Mouse (Mus musculus): ENCODE data around the gene Wbp4. TPM values are rescaled to one million over a fixed set of nuclear protein-coding genes. Genes with fewer than 3 reads are reported as not detected.

Wbp4 gene
- polyA plus RNA-seq, 1 experiment from 2014 or later, result 38.0 TPM

GRCm38 (mm10) chr14:79518123-79518522 is 36.8 kb upstream of the Wbp4 start:
- Histone ChIP-seq H3K9me3 (no peaks in the 10 kb centered on the region), H3K9ac (no peak overlapping the region), H3K4me2 (no peak overlapping the region), H3K27me3 (no peaks in the 10 kb centered on the region), H3K4me1 (peaks cover 28% of the 10 kb centered on the region; the same call in 1 of the 2 replicates), H3K36me3 (no peaks in the 10 kb centered on the region), H3K27ac (no peak overlapping the region), H3K4me3 (no peak overlapping the region)
- WGBS, result 66% methylated on average over 2 of the region's 2 CpGs
- ATAC-seq (ENCODE audit: borderline replicate concordance, extremely low read depth, low FRiP score, low TSS enrichment), result no peak

- H3K27ac ChIP-seq, result no peak overlapping the region
- H3K4me2 ChIP-seq, result 0 out of 2 replicates have a peak overlapping the region, but pooled peaks have one; percentile 7
- no peaks in the 10 kb centered on the region for H3K36me3 ChIP-seq
- 80% methylated on average over 8 of the region's 8 CpGs for WGBS
- H3K9ac ChIP-seq, result no peak overlapping the region
- no peaks in the 10 kb centered on the region for H3K9me3 ChIP-seq
- ATAC-seq (ENCODE audit: borderline replicate concordance, extremely low read depth, low FRiP score, low TSS enrichment), result no peak
- H3K27me3 ChIP-seq, result no peaks in the 10 kb centered on the region
- no peak overlapping the region for H3K4me3 ChIP-seq
- peaks cover 25% of the 10 kb centered on the region; the same call in 1 of the 2 replicates for H3K4me1 ChIP-seq
Measured at GRCm38 (mm10) chr14:79517185-79517740, 35.9 kb upstream of the Wbp4 start.

GRCm38 (mm10) chr14:79516751-79517150 is 35.4 kb upstream of the Wbp4 start:
- Histone ChIP-seq H3K4me1 (peaks cover 21% of the 10 kb centered on the region; the same call in 1 of the 2 replicates), H3K9ac (no peak overlapping the region), H3K4me2 (0 out of 2 replicates have a peak overlapping the region, but pooled peaks have one; percentile 7), H3K4me3 (no peak overlapping the region), H3K36me3 (no peaks in the 10 kb centered on the region), H3K27me3 (no peaks in the 10 kb centered on the region), H3K9me3 (no peaks in the 10 kb centered on the region), H3K27ac (0 out of 2 replicates have a peak overlapping the region, but pooled peaks have one; percentile 12)
- no peak for ATAC-seq (ENCODE audit: borderline replicate concordance, extremely low read depth, low FRiP score, low TSS enrichment)
- 67% methylated on average over 2 of the region's 2 CpGs for WGBS

GRCm38 (mm10) chr14:79516243-79516610 is 34.9 kb upstream of the Wbp4 start:
- WGBS, result 71% methylated on average over 5 of the region's 5 CpGs
- ATAC-seq (ENCODE audit: borderline replicate concordance, extremely low read depth, low FRiP score, low TSS enrichment), result no peak
- no peaks in the 10 kb centered on the region for H3K27me3 ChIP-seq
- H3K9ac ChIP-seq, result no peak overlapping the region
- peaks cover 18% of the 10 kb centered on the region; the same call in 1 of the 2 replicates for H3K4me1 ChIP-seq
- peak overlapping the region; percentile 25 for H3K4me3 ChIP-seq
- H3K4me2 ChIP-seq, result peak overlapping the region; percentile 29
- peak overlapping the region; percentile 63 for H3K27ac ChIP-seq
- no peaks in the 10 kb centered on the region for H3K36me3 ChIP-seq
- no peaks in the 10 kb centered on the region for H3K9me3 ChIP-seq

GRCm38 (mm10) chr14:79515511-79516242 is 34.4 kb upstream of the Wbp4 start:
- H3K9ac ChIP-seq, result peak overlapping the region; percentile 19
- peak overlapping the region; percentile 63 for H3K27ac ChIP-seq
- no peaks in the 10 kb centered on the region for H3K27me3 ChIP-seq
- peaks cover 19% of the 10 kb centered on the region; the same call in 1 of the 2 replicates for H3K4me1 ChIP-seq
- no peak; the same call in 1 of the 2 replicates for ATAC-seq (ENCODE audit: borderline replicate concordance, extremely low read depth, low FRiP score, low TSS enrichment)
- H3K36me3 ChIP-seq, result no peaks in the 10 kb centered on the region
- no peaks in the 10 kb centered on the region for H3K9me3 ChIP-seq
- H3K4me2 ChIP-seq, result peak overlapping the region; percentile 29
- H3K4me3 ChIP-seq, result peak overlapping the region; percentile 25
- 52% methylated on average over 8 of the region's 8 CpGs for WGBS

- H3K9ac ChIP-seq, result no peak overlapping the region
- peak overlapping the region; percentile 63 for H3K27ac ChIP-seq
Measured at GRCm38 (mm10) chr14:79515100-79515499, 33.8 kb upstream of the Wbp4 start.

GRCm38 (mm10) chr14:79513951-79514350 is 32.6 kb upstream of the Wbp4 start:
- no peaks in the 10 kb centered on the region for H3K36me3 ChIP-seq
- ATAC-seq (ENCODE audit: borderline replicate concordance, extremely low read depth, low FRiP score, low TSS enrichment), result no peak
- H3K27ac ChIP-seq, result no peak overlapping the region
- no peaks in the 10 kb centered on the region for H3K9me3 ChIP-seq
- peaks cover 20% of the 10 kb centered on the region; the same call in 1 of the 2 replicates for H3K4me1 ChIP-seq
- 82% methylated on average over 2 of the region's 2 CpGs for WGBS
- no peak overlapping the region for H3K4me3 ChIP-seq
- no peak overlapping the region for H3K4me2 ChIP-seq
- H3K9ac ChIP-seq, result no peak overlapping the region
- H3K27me3 ChIP-seq, result no peaks in the 10 kb centered on the region

More at GRCm38 (mm10) chr14:79515100-79515499, 33.8 kb upstream of the Wbp4 start:
- Histone ChIP-seq H3K27me3 (no peaks in the 10 kb centered on the region), H3K9me3 (no peaks in the 10 kb centered on the region), H3K4me3 (peak overlapping the region; percentile 25), H3K4me1 (peaks cover 23% of the 10 kb centered on the region; the same call in 1 of the 2 replicates), H3K4me2 (peak overlapping the region; percentile 29; the same call in 1 of the 2 replicates), H3K36me3 (no peaks in the 10 kb centered on the region)
- ATAC-seq (ENCODE audit: borderline replicate concordance, extremely low read depth, low FRiP score, low TSS enrichment), result no peak
- WGBS, result 49% methylated on average over 8 of the region's 8 CpGs

GRCm38 (mm10) chr14:79511521-79511920 is 30.2 kb upstream of the Wbp4 start:
- H3K27me3 ChIP-seq, result no peaks in the 10 kb centered on the region
- H3K4me2 ChIP-seq, result no peak overlapping the region
- no peaks in the 10 kb centered on the region for H3K9me3 ChIP-seq
- peak; percentile 13; the same call in 1 of the 2 replicates for ATAC-seq (ENCODE audit: borderline replicate concordance, extremely low read depth, low FRiP score, low TSS enrichment)
- H3K27ac ChIP-seq, result no peak overlapping the region
- no peak overlapping the region for H3K9ac ChIP-seq
- H3K4me1 ChIP-seq, result 0 out of 2 replicates have a peak, but pooled peaks cover 10% of the 10 kb centered on the region
- 57% methylated on average over 1 of the region's 1 CpGs for WGBS
- H3K36me3 ChIP-seq, result no peaks in the 10 kb centered on the region
- no peak overlapping the region for H3K4me3 ChIP-seq

GRCm38 (mm10) chr14:79508662-79509305 is 27.5 kb upstream of the Wbp4 start:
- peaks cover 17% of the 10 kb centered on the region; the same call in 1 of the 2 replicates for H3K4me1 ChIP-seq

GRCm38 (mm10) chr14:79507846-79508245 is 26.5 kb upstream of the Wbp4 start:
- Histone ChIP-seq H3K9me3 (no peaks in the 10 kb centered on the region), H3K36me3 (no peaks in the 10 kb centered on the region), H3K27ac (no peak overlapping the region), H3K4me1 (peaks cover 23% of the 10 kb centered on the region; the same call in 1 of the 2 replicates), H3K4me2 (no peak overlapping the region), H3K9ac (no peak overlapping the region), H3K27me3 (no peaks in the 10 kb centered on the region), H3K4me3 (no peak overlapping the region)
- no peak for ATAC-seq (ENCODE audit: borderline replicate concordance, extremely low read depth, low FRiP score, low TSS enrichment)
- 76% methylated on average over 1 of the region's 1 CpGs for WGBS

More at GRCm38 (mm10) chr14:79508662-79509305, 27.5 kb upstream of the Wbp4 start:
- Histone ChIP-seq H3K27me3 (no peaks in the 10 kb centered on the region), H3K9ac (no peak overlapping the region), H3K9me3 (no peaks in the 10 kb centered on the region), H3K4me3 (no peak overlapping the region), H3K4me2 (no peak overlapping the region), H3K27ac (no peak overlapping the region), H3K36me3 (no peaks in the 10 kb centered on the region)
- WGBS, result 80% methylated on average over 9 of the region's 9 CpGs
- no peak for ATAC-seq (ENCODE audit: borderline replicate concordance, extremely low read depth, low FRiP score, low TSS enrichment)

- H3K4me3 ChIP-seq, result no peak overlapping the region
- H3K4me2 ChIP-seq, result no peak overlapping the region
- H3K9me3 ChIP-seq, result no peaks in the 10 kb centered on the region
- peaks cover 4% of the 10 kb centered on the region; the same call in 1 of the 2 replicates for H3K36me3 ChIP-seq
- WGBS, result 70% methylated on average over 9 of the region's 9 CpGs
- H3K27ac ChIP-seq, result no peak overlapping the region
- peaks cover 22% of the 10 kb centered on the region; the same call in 1 of the 2 replicates for H3K4me1 ChIP-seq
- H3K27me3 ChIP-seq, result no peaks in the 10 kb centered on the region
- no peak for ATAC-seq (ENCODE audit: borderline replicate concordance, extremely low read depth, low FRiP score, low TSS enrichment)
- H3K9ac ChIP-seq, result no peak overlapping the region
Measured at GRCm38 (mm10) chr14:79506207-79506606, 24.9 kb upstream of the Wbp4 start.

Data from lung, embryonic 15.5 days (tissue).